Comparison of ENCODE assay signal across 26 mouse cellular contexts in genomic region chr7:128579381-128579780, GRCm38 (mm10).
"Had no signal": no experiment of that assay in that cellular context is flagged by ENCODE, and none has a peak within 500 bp of the region (broad histone marks: within the 10 kb centered on the region; RNA-seq: fewer than 3 reads in every experiment).

No protein-coding gene starts in this region.

- H3K36me3 ChIP-seq: heart, embryonic 13.5 days; heart, embryonic 15.5 days; hindbrain, embryonic 13.5 days; hindbrain, embryonic 15.5 days; kidney, embryonic 15.5 days; limb, embryonic 13.5 days; limb, embryonic 15.5 days; liver, embryonic 15.5 days had no signal

- H3K27me3 ChIP-seq: heart, embryonic 13.5 days; heart, embryonic 15.5 days; hindbrain, embryonic 13.5 days; hindbrain, embryonic 15.5 days; kidney, embryonic 15.5 days; limb, embryonic 13.5 days; limb, embryonic 15.5 days; liver, embryonic 15.5 days had no signal

- H3K9me3 ChIP-seq: heart, embryonic 13.5 days; heart, embryonic 15.5 days; hindbrain, embryonic 13.5 days; hindbrain, embryonic 15.5 days; kidney, embryonic 15.5 days; limb, embryonic 13.5 days; limb, embryonic 15.5 days; liver, embryonic 15.5 days had no signal

- H3K4me1 ChIP-seq: limb, embryonic 13.5 days; limb, embryonic 15.5 days had no signal

- ATAC-seq: hindbrain, postnatal 0 days; intestine, embryonic 16.5 days had no signal

- DNase-seq: gastrocnemius, postnatal 14 days; gastrocnemius, postnatal 36 days; heart, adult 11 months; heart, adult 2 months; heart, postnatal 14 days; heart, postnatal 36 days; kidney, adult 11 months; kidney, adult 2 months; kidney, adult 9 months; kidney, postnatal 14 days; kidney, postnatal 36 days; layer of hippocampus, adult 9-11 months; left cerebral cortex, postnatal 4 days had no signal

- H3K9ac ChIP-seq: heart, embryonic 13.5 days; heart, embryonic 15.5 days; hindbrain, embryonic 13.5 days; hindbrain, embryonic 15.5 days; kidney, embryonic 15.5 days; limb, embryonic 13.5 days; limb, embryonic 15.5 days; liver, embryonic 15.5 days had no signal

- H3K27ac ChIP-seq: heart, adult 2 months; heart, embryonic 13.5 days; heart, embryonic 15.5 days; hindbrain, embryonic 13.5 days; hindbrain, embryonic 15.5 days; hindbrain, postnatal 0 days; kidney, embryonic 15.5 days; kidney, postnatal 0 days; left cerebral cortex, adult 2 months; limb, embryonic 13.5 days; limb, embryonic 15.5 days; liver, embryonic 15.5 days had no signal

- H3K4me2 ChIP-seq: heart, embryonic 11.5 days; heart, embryonic 13.5 days; heart, embryonic 15.5 days; hindbrain, embryonic 13.5 days; hindbrain, embryonic 15.5 days; kidney, embryonic 15.5 days; limb, embryonic 13.5 days; limb, embryonic 15.5 days; liver, embryonic 15.5 days had no signal

- H3K4me3 ChIP-seq: heart, adult 2 months; heart, embryonic 13.5 days; heart, embryonic 15.5 days; hindbrain, embryonic 13.5 days; hindbrain, embryonic 15.5 days; kidney, embryonic 15.5 days; left cerebral cortex, adult 2 months; limb, embryonic 13.5 days; limb, embryonic 15.5 days; liver, embryonic 15.5 days had no signal
